Mouse (Mus musculus) G1E (cell line): ENCODE measurements around the gene Fgf4.

Experiments
- CTCF ChIP-seq: IDR thresholded peaks from 2 replicates; pipeline ENCODE4 v1.5.1; 2012; ENCODE audit warnings: low read depth, low read length, inconsistent platforms, mixed read lengths
- GATA1 ChIP-seq: IDR thresholded peaks from 2 replicates; pipeline ENCODE4 v1.6.1; 2012; ENCODE audit warnings: borderline replicate concordance, low read length, inconsistent platforms, mixed read lengths
- GATA2 ChIP-seq: IDR thresholded peaks from 2 replicates; pipeline ENCODE4 v1.6.1; 2012; ENCODE audit warnings: low read depth, low read length, inconsistent platforms, borderline replicate concordance
- POLR2AphosphoS5 ChIP-seq: IDR thresholded peaks from 2 replicates; pipeline ENCODE4 v1.6.1; 2012; ENCODE audit warnings: low read depth, low read length, inconsistent platforms; ENCODE audit not compliant: insufficient replicate concordance
- TAL1 ChIP-seq: conservative IDR thresholded peaks from 2 replicates; pipeline ENCODE4 v1.6.1; 2012; ENCODE audit warnings: low read depth, low read length, inconsistent platforms, mixed read lengths

DNA sequence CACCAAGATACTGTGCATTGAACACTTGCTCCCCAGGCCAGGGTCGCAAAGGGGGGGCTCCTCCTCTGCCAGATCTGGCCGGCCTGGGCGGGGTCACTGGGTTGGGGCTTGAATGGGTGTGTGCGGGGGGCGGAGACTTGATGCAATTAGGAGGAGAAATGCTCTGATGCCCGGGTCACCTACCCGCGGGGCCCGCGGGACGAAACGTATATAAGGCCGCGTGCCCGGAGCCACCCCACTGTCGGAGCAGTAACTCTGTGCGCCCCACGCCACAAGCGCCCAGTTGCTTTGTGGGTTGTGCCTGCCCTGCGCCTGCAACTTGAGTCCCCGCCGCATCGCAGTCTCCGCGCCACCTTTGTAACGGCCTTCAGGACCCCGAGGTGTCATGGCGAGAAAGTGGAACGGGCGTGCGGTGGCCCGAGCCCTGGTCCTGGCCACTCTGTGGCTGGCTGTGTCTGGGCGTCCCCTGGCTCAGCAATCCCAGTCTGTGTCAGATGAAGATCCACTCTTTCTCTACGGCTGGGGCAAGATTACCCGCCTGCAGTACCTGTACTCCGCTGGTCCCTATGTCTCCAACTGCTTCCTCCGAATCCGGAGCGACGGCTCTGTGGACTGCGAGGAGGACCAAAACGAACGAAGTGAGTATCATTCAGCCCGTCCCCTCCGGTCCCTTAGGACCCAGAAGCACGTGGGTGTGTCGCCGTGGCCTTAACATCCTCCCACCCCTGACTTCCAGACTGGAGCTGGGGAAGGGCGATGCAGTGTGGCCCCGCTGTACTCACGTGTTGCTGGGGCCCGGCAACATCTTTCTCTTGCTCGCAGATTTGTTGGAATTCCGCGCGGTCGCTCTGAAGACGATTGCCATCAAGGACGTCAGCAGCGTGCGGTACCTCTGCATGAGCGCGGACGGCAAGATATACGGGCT, 49.4 kb downstream of the Fgf4 start, which contains the start of gene Fgf15:
- TF ChIP-seq CTCF (no peak), TAL1 (no peak), GATA1 (no peak), POLR2AphosphoS5 (no peak), GATA2 (no peak)
